Mouse (Mus musculus) kidney, postnatal 4 days (tissue): Measurements from ENCODE around the gene Cd47.
A peak's percentile ranks its signal among the peaks of the same experiment; 100 is the strongest.
"Not testable (repeated sequence)": the region's sequence is repeated elsewhere in the genome, so short reads cannot be mapped to it uniquely, and the experiment has no call there.

Source experiments
- DNase-seq, 2 experiments: peaks; one replicate each; pipeline ENCODE4 v3.0.0; 2021; ENCODE audit warnings: mixed read lengths in 2 of 2

Cd47 gene

DNA sequence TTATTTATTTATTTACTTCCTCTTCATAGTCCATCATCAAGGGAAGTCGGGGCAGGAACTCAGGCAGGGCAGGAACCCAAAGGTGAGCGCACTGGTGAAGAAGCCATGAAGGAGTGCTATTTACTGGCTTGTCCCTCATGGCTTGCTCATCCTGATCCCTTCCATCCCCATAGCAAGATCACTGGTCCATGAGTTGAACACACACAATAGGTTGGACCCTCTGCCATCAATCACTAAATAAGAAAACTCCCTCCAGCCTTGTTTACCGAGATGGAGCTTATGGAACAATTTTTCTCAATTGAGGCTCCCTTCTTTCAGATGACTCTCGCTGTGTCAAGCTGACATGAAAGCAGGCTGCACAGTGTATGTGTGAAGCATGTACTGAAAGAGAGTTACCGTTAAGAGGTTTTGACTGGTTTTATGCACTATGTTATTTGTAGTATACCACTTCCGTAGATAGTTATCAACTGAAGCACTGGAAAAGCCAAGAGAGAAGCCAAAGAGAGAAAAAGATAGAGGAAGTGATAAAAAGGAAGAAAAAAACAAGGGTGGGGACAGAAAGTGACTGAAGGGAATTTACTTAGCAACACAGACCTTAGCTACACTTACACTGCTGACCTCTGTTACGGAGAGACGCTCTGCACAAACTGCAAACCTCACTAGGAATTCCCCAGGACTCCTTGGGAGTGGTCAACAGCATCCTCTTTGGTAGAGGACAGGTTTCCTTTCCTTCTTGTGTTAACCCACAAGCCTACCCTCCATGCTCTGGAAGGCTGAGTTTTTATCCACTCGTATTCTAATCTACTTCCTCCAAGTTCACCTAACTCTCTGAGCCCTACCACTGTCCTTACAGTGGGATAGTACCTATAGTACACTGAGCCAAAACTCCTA is 9.5 kb upstream of the Cd47 start:
- DNase-seq = no peak

DNA sequence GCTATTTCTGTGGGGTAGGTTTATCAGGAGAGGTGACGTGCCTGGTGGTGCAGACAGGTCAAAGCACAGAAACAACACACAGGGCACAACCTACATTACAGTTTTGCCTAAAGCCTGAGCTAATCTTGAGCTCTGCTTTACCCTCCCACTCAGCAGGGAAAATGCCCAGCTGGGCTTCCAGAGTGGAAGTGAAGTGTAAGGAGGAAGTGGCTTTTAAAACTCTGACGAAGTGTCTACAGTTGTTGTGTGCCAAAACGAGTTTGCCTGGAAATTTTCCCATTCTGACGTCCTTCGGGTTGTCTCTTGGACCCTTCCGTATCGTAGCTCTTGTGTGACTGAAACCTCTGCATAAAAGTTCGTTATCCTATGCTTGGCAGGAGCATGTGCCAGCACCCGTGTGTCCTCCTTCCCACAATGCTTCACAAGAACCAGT is 7.9 kb upstream of the Cd47 start:
- DNase-seq = peak; percentile 26 to 36

DNA sequence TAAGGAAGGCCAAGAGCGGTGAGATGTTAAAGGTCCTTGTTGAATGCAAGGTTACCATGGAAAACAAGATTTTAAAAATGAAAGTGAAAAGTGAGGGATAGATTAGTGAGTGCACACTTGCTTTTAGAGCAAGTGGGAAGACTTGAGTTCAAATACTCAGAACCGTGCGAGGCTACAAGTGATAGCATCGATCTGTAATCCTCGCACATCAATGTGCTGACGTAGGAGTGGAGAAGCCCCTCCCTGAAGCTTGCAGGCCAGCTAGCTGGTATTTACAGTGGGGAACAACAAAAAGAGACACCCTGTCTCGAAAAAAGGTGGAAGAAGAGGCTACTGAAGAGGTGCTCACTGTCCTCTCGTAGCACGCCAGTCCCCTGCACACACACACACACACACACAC is 6.7 kb upstream of the Cd47 start:
- no peak for DNase-seq

DNA sequence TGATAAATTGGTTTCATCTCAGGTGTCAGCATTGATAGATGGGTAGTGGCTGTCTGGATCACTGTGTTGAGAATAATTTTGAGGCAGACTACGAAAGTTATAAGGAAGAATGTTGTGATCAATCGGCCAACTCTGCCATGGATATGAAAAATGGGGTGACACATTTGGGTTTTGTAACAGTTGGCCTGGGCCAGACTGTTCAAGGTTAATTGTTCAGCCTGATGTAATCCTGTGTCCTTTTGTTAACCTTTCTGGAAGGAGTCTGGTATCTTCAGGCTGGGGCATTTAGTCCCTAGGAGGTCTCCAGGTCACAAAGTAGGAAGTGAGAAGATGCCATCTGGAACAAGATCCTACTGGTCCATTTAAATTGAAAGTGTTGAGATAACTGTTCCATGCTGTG is 4.1 kb upstream of the Cd47 start:
- no peak for DNase-seq

DNA sequence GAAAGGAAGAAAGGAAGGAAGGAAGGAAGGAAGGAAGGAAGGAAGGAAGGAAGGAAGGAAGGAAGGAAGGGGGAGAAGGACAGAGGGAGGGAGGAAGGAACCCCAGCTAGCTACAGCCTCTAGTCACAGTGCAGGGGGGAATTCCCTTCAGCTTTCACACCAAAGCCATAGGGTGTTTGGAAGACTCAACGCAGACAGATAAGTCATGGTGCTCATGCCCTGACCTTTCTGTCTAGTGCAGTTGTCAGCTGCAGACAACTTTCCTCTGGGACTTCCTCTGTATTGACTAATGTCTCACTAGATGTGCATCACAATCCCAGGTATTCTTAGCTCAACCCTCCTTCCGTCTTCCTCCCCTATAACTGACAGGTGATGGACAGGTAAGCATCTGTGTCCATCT is 3.4 kb upstream of the Cd47 start:
- DNase-seq = no peak

DNA sequence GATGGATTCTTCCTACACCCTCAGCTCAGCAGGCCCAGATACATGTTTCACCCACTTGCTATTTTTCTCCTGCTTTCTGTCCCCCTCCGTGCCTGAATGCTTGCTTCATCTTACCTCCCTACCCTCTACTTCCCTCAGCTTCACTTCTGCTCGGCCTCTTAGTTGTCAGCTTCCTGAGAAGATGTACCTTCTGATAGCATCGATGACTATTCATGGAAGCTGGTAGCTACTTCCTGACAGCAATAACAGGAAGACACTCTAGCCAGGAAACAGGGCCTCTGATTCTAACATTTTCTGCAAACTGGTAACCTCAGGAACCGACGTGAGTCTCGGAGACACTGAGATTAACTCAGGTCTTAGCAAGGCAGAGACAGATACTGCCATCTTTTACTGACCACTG is 1.5 kb upstream of the Cd47 start:
- DNase-seq = no peak

DNA sequence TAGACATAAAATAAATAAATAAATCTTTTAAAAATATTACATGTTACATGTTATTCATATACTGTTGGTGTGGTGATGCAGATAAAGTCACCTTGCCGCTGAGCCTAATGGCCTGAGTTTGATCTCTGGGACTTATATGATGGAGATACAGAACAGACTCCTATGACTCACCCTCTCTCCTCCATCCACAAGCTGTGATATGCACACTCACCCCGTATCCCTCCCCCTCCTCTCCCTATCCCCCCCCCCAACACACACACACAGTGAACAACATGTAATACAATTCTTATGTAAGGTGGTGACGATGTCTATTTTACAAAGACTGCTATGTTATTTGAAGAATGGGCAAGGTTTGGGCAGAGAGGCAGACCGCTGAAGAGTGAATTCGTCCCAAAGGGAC is 663 bp downstream of the Cd47 start:
- DNase-seq = no peak

DNA sequence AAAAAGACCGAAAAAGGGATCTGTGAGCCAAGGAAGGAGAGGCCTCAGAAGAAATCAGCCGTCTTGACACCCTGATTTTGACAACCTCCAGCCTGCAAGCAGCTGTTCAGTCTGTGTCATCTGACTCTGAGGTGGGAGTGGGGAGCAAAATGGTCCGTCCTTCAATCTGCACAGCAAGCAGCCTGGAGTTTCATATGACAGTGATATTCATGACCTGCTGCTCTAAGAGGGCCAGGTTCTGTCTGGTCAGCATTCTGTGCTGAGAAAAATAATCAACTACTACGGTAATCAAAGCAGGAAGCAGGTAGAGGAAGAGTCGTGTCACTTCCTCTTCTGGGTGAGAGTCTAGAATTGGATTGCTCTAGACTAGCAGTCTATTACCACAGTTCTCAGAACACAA is 1.1 kb downstream of the Cd47 start:
- peak; percentile 35 to 36 for DNase-seq

DNA sequence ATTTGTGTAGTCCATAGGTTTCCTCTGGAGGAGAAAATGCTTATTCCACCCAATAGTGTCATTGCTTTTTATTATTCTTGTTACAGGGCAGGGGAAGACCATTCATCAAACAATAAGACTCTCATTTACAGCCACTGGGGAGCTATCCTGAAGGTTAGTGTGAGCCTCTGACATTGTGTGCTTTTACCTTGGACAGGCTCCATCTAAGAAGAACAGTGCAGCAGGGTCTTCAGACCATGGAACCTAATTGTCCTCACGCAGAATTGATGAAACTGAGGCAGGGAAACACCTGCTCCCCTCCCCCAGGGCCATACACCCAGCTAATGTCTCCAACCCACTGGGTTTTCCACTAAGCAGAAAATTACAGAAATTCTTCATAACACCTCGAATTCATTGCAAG is 2.7 kb downstream of the Cd47 start:
- no peak for DNase-seq

DNA sequence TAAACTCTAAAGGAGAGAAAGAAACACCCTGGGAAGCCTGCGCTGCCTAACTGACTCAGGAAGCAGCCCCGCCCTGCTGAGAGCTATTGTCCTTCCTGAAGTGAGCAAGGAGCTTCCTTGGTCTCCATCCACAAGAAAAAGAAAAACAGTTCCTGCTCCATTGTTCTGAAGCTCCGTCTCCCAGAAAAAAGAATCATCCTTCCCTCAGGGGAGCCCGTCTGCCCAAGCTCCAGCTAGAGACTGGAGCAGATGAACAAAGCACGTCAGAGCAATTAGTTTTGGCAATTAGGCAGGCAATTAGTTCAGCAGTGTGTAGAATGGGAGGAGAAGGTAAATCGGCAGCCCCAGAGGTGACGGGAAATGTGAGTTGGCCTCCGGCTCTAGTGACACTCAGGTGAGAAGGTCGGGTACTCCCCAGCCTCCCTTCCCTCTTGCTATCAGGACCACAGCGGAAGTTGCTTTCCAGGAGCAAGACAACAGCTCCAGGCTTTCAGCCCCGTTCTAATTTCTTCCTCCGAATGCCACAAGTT is 3.7 kb downstream of the Cd47 start:
- peak; percentile 33 to 57 for DNase-seq

DNA sequence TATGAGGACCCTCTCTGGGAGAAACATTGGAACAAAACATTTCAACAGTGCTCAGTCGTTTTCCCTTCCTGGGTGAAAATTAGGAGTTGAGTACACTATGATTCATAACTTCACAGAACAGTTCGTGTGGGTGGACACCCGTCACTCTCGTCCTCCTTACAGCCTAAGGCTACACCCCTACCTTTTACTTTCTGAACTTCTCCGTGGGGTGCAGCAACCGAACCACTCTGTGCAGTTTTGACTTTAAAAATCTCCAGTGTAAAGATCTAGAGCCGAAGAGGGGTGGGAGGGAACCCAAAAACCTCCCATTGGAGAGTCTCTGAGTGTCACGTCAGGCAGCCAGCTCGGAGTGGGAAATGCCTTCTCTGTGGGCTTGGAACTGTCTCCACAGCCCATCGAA is 6.6 kb downstream of the Cd47 start:
- DNase-seq = no peak

DNA sequence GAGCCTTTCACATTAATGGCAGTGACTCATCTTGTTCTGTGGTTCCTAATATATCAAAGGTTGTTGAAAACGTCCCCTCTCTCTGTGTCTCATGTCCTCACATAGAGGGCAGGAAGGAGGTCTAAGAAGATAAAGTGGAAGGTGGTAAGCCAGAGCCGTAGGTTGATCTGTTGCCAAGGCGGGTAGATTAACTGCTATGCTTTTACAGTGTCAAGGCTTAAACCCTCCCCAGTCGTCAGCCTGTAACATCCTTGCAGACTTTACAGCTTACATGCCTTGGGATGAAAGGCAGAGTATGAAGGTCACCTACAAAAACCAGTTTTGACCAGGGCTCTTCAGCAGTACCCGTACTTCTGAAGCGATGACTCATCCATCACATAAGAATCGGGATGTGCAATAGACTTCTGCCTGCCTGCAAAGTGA is 7.1 kb downstream of the Cd47 start:
- no peak for DNase-seq

DNA sequence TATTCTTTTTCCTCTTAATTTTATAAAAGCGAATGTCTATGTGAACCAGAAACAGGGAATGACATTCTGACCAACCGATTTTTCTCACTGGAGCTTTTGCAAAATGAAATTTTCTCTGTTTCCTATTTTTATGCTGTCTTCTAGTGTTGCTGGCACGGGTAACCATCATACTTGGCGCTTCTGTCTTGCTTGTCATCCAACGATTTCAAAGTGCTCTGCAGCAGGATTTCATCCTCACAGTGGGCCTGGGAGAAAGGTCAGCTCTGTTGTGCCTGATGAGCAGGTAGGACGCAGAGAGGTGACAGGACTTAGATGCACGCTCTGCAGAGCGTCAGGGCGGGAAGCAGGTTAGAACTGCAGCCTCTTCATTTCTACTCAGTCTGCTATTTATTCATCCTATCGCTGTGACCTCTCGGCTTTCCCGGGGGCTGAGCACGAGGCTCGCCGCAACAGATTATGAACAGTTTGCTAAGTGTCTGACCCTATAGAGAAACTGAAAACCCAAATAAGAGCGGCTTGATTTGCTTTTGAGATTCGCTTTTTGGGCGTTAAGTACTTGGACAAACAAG is 7.6 kb downstream of the Cd47 start:
- no peak for DNase-seq

DNA sequence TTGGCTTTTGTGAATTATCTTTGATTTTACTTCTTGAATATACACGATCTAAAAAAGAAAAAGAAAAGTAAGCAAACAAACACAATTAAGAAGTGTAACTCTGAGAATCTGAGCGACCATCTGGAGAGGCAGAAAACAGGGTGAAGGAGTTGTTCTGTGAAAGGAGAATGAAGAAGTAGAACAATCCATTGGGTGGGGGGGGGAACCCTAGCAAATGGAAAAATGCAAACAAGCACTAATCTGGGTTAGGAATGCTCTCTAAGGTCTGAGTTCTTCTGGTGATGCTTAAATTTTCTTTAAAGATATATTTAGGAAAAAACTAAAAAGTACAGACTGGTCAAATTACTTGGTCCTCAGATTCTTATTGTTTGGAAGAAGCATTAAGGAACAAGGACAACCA is 11.6 kb downstream of the Cd47 start:
- no peak for DNase-seq

DNA sequence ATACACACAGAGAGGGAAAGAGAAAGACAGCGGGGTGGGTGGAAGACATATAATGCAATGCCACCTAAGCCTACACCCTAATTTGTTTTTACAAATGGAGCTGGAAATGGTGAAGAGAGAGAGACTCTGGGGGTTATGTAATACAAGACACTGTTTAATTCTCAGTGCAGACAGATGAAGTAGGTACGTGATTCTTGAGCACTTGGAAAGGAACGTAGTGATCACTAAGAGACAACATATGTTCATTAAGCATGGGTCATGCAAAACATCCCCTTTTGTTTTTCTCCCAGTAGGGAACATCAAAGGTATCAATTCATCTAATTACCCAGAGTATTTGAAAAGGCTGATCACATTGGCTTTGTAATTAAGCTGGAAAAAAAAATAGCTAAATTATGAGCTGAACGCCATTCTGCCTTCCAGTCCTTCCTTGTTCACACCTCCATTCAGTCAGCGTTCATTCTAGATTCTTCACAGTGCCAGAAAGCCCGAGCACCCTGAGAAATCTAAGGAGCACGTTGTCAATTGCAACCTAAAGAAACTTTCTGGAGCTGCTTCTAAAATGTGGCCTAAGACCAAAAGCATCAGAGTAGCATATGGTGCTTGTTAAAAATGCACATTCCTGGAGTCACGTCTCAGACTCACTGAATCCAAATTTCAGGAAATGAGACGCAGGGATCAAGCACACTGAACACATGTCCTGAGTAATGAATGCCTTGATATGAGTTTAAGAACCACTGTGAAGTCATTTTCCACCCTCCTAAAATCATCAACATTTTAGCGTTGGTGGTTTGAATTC is 12.7 kb downstream of the Cd47 start:
- no peak for DNase-seq

DNA sequence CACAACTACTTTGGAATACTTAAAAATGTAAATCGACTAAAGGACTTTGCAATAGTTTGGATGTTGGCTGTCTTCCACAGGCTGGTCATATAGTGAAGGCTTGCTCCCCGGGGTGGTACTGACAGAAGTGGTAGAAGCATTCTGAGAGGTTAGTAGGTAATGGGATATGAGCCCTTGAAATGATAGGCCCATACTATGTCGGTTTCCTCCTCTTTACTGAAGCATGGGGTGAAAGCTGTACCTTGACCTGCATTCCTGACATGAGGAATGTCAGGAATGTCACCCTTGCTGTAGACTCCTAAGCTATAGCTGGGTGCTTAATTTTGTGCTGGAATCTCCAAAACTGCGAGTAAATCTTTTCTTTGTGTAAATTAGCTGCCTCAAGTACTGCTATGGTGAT is 14.1 kb downstream of the Cd47 start:
- DNase-seq = no peak

DNA sequence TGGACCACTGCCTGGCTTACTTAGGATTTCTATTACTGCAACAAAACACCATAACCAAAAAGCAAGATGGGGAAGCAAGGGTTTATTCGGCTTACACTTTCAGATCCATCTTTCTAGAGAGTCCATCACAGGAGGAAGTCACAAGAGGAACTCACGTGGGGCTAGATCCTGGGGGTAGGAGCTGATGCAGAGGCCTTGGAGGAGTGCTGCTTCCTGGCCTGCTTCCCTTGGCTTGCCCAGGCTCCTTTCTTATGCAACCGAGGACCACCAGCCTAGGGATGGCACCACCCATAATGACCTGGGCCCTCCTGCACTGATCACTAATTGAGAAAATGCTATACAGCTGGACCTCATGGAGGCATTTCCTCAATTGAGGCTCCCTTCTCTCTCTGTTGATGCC is 16.6 kb downstream of the Cd47 start:
- no peak for DNase-seq

DNA sequence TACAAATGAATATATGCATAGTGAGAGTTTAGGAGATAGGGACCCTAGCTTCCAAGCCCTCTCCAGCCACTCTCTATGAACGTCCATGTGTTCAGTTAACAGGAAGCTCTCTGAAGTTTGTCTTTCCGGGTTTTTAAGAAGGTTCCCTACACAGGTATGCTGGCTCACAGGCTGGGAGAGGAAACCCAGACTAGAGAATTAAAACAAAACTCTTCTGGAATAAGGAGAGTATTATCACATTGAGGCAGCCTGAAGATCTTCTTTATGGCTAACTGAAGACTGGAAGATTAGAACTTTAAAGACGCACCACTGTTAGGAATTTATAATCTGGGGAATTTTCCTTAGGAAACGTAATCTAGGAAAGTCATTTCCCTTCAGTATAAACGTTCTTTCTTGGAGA is 17.8 kb downstream of the Cd47 start:
- DNase-seq = no peak

DNA sequence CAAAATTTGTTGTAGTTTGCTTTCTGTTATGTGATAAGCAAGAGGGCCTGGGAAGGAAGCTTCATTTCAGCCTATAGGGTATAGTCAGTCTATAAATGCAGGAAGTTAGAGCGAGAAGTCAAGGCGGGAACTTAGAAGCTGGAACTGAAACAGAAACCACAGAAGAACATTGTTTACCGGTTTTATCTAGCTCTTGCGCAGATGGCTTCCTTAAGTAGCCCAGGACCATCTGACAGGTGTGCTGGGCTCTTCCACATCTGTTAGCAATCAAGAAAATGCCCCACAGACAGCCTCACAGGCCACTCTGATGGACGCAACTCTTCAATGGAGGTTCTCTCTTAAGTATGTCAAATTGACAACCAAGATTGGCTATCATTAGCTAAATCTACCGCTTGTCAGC is 18.3 kb downstream of the Cd47 start:
- DNase-seq = no peak

DNA sequence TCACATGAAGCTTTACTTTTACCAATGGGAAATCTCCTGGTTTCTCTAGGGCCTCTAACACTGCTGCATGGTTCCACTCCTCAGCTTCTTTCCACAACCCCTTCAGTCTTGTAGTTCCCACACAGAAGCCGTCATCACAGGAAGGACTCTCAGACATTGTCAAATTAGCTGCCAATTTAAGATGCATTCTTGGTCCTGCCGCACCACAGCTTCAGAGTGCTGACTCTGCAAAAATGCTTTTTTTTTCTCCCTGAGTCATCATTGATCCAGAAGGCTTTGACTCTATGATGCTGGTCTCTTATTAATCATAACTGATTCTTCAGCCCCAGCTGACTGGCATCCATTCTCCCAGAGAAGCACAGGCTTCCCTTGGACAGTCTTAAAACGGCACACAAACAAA is 19.2 kb downstream of the Cd47 start:
- no peak for DNase-seq

DNA sequence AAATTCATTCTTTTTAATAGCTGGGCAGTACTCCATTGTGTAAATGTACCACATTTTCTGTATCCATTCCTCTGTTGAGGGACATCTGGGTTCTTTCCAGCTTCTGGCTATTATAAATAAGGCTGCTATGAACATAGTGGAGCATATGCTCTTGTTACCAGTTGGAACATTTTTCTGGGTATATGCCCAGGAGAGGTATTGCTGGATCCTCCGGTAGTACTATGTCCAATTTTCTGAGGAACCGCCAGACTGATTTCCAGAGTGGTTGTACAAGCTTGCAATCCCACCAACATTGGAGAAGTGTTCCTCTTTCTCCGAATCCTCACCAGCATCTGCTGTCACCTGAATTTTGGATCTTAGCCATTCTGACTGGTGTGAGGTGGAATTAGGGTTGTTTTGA is 30.6 kb downstream of the Cd47 start:
- not testable (repeated sequence) for DNase-seq

DNA sequence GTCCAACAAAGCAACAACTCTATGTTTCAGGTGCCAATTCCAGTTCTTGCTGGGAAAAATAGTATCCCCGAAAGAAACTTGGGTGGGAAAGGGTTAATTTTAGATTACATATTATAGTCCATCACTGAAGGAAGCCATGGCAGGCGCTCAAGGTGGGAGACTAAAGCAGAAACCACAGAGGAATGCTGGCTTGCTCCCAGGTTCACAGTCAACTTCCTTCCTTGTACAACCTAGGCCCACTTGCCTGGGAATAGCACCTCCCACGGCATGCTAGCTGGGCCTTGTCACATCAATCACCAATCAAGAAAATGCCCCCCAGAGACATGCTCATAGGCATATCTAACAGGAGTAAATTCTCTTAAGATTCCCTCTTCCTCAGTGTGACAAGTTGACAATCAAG is 32.0 kb downstream of the Cd47 start:
- no peak for DNase-seq

DNA sequence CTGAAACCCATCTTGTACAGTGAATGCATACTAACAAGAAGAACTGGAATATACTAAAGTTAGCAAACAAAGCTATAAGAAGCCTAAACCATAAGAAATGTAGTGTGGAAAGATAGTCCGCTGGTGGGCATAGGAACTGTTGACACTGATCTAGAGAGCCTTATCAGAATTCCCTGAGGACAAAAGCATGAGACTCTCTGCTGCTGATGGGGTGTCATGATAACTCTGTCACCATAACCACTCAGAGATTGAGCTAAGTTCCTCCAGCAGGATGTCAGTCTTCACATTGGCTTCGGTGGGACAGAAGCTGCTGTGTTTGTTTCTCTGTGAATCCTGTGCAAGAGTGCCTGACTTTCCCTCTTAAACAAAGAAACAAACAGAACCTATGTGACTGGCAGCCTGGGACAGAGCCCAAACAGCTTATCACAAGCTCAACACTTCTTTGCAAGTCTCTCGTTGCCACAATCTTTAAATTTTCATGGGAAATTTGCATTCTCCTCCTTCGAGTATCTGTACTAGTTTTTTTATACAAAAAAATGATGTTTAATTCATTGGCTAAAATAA is 33.9 kb downstream of the Cd47 start:
- DNase-seq = no peak
